Mouse (Mus musculus): ENCODE measurements around the gene Ttc33.

Gene Ttc33
- long read RNA-seq, experiment 1, transcript Ttc33-201 (5 exons, 1,832 nt) = major isoform, 45 of 62 reads
- long read RNA-seq, experiment 1, partial matches to known transcripts = 5 of 62 reads
- long read RNA-seq, experiment 1, other reads (novel, unspliced or antisense) = 7 of 62 reads
- long read RNA-seq, experiment 2, transcript Ttc33-202 (4 exons, 1,583 nt) = minor isoform, 7 of 49 reads
- long read RNA-seq, experiment 2, transcript Ttc33-201 (5 exons, 1,832 nt) = major isoform, 25 of 49 reads
- long read RNA-seq, experiment 2, partial matches to known transcripts = 4 of 49 reads
- long read RNA-seq, experiment 2, other reads (novel, unspliced or antisense) = 9 of 49 reads

DNA sequence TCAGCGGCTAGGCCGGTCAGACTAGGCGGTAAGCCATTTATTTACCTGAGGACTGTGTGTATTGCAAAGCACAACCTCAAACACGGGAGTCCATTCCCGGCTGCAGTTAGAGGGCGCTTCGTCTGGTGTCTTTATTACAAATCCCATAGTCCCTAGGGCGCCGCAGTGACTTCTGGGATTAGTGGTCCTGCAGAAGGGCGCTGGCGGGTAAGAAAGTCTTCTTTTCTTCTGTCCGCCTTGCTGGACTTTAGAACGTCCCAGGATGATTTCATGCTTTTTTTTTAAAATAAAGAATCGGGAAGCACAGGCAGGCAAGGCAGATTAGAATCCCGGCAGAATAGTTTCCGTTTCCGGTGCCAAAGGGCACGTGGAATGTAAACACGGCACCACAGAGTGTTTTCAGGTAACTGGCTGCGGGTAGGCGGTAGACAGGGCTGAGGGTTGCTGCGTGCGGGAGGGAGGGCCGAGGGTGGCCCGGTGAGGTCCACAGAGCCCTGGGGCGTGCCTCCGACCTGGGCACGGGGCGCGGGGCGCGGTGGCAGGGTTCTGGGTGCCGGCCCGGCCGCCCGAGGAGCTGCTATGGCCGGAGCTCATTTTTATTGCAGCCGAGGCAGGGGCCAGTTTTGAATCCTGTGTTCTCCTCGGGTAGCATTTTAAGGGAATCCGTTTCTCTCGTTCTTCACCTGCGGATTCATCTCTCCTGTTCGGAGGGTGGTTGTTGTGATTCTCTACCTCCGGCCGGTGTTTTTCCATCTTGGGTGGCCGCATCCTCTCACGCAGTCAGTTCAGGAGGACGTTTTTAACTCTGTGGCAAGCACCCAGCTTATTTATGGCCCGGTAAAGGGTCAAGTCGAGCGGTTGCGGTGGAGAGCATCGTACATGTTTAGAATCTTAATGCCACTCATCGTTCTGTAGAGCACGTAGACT is at the start of gene Ttc33:
TSS of gene Ttc33 (plus strand) at position 160 of the 927 bp plus-strand sequence.
- intact Hi-C loops (cut with DNase I) = loop anchor here (10.0 kb wide), 1 partner anchor 71 kb away; the partner anchor contains the start of gene Rpl37

DNA sequence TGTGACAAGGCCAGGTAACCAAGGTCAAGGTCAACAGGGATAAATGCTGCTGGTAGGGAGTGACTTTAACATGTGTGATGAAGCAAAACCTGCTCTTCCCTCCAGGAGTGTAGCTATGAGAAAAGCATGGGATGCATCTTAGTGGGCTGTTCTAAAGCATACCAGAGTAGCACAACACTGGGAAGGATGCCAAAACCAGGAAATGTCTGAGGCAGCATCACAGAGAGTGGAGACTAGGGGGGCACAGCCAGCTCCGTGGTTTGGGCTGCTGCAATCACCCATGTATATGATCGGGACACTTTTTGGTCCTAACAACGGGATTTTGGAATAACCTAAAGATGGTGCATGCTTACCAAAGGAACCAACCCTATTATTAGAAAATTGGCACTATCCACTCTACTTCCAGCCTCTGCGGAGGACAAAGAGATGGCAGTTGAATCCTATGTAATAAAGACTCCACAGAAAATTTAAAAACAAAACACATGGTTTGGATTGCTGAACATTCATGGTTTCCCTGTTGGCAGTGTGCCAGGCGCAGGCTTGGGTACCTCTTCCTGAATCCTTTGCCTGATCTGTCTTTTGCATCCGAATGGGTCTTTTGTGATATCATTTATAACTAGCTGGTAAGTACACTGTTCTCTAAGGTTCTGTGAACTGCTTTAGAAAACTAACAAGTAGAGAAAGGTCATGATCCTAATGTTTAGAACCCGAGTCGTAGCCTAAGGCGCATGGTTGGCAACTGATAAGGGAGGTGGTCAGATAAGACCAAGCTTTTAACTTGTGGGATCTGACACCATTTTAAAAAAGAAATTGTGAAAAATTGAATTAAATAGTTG is 47.1 kb upstream of the Ttc33 start:
- intact Hi-C loops (cut with DNase I) = no loop called here

DNA sequence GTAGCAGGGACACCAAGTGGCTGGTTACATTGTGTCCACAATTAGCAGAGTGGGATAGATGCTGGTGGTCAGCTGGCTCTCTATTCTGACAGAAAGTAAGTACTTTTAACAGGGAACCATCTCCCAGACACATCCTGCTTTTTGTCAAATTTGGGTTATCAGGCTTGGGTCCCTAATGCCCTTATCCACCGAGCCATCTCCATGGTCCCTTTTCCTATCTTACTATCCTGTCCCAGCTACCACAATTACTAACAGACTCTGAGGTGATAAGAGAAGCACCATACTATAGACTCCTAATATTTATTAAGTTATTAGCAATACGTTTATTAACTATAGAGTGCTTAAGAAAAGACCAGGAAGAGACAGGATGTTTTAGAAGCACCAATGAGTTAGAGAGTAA is 46.0 kb upstream of the Ttc33 start:
- intact Hi-C loops (cut with DNase I) = no loop called here

DNA sequence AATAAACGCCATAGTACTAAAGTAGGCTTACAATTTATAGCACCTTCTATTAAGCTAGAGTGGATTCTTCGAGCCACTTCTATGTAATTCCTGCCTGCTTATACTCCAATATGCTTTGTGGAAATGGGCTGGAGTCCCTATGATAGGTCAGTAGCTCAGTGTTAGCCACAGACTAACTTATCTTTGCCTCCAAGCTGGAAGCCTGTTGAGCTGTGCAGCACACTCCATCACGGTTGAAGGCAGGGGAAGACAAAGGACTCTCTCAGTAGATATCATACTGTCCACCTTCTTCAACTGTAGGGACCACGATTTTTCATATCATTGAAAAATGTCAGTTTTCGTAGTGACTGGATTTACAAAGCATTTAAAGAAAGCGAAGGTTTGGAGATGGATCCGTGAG is 45.5 kb upstream of the Ttc33 start:
- intact Hi-C loops (cut with DNase I) = no loop called here

DNA sequence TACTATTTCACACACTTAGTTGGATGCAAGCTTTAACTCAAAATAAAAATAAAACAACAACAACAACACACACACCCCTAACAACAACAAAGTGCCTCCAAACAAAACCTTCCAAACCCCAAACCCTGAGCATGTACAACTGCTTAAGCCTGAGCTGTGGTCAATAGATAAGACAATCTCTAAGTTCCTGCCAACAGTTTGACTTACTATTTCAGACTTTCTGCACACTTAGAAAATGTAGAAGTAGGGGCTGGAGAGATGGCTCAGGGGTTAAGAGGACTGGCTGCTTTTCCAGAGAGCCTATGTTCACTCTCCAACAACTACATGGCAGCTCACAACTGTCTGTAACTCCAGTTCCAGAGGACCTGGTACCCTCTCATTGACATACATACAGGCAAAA is 45.0 kb upstream of the Ttc33 start:
- intact Hi-C loops (cut with DNase I) = no loop called here

DNA sequence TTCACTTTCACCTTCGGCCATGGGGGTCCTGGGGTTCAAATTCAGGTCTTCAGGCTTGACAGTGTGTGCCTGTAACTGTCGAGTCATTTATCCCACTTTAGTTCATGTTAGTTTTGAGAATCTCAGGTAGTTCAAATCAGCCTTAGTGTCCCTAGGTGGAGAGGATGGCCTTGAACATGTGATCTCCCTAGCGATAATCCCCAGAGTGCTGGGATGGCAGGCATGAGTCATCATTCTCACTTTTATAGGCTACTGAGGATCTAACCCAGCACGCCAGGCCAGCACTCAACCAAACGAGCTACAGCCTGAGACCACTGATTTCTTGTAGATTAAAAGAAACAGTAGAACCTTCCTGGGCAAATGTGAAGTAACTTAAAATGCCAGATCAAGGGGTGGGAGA is 43.3 kb upstream of the Ttc33 start:
- intact Hi-C loops (cut with DNase I) = no loop called here

DNA sequence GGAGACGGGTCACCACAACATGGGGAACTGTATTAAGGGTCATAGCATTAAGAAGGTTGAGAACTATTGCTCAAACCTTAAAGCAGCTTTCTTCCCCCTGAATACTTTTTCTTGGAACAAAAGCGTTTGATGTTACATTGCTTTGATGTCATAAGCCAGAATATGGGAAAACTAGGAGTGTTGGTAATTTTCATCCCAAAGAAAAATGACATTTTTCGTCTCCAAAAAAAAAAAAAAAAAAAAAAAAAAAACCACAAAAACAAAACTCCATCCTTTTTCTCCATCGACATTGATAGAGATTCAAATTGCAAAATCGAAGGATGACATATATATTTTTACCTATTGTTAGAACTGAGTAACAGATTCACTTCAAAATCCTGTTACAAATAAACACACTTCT is 42.6 kb upstream of the Ttc33 start:
- intact Hi-C loops (cut with DNase I) = no loop called here

DNA sequence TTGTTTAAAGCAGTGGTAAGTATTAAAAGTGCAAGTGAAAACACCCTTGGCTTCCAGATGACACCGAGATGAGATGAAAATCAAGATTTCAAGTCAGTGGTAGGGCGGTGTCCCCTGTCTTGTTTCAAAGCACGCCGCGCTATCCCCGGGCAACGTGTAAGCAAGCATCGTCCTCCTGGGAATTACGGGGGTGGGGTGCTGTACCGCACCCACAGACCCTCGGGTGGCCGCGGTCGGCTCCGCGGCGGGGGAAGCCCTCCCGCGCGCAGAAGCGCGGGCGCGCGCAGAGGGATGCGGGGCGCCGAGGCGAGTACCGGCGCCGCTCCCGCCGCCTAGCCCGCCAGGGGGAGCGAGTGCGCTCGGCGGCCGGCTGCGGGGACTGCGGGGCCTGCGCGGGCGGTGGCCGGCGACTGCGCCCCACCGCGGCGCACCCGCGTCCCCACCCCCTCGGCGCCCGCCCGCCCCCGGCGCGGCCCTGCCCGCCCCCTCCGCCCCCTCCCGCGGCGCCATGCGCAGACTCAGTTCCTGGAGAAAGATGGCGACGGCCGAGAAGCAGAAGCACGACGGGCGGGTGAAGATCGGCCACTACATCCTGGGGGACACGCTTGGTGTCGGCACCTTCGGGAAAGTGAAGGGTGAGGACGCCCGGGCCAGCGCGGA is 41.8 kb upstream of the Ttc33 start, which contains the start of gene Prkaa1:
TSS of gene Prkaa1 (plus strand) at position 501 of the 660 bp plus-strand sequence.
- intact Hi-C loops (cut with DNase I) = no loop called here

DNA sequence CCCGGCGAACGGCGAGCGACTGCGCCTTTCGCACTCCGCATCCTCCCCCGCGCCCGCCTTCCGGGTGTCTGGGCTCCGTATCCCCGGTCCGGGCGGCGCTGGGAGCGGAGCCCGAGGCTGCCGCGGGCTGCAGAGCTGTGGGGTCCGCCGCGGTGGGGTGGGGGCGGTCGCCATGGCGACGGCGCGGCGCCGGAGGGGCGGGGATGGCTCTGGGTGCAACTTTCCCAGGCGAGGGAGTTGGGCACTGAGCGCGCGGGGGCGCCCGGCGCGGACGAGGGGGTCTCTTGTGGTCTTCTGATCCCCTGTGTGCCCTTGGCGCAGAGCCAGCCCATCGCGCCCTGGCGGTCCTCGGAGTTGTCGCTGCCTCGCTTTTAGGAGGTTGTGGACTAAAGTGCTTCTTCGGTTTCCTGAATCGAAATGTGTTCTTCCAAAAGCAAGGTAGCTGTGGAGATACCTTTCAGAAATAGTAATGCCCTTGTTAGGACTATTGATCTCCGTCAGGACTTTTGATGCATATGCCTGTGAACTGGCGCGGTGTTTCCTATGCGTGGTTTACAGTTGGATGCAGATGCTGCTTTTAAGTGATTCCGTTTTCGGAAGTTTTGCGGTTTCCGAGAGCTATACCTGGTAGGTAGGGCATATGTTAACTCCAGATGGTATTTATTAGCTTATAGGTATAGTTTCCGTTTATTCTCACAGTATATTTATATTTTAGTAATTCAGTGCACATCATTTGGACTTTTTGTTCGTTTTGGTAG is 41.1 kb upstream of the Ttc33 start:
- intact Hi-C loops (cut with DNase I) = no loop called here

DNA sequence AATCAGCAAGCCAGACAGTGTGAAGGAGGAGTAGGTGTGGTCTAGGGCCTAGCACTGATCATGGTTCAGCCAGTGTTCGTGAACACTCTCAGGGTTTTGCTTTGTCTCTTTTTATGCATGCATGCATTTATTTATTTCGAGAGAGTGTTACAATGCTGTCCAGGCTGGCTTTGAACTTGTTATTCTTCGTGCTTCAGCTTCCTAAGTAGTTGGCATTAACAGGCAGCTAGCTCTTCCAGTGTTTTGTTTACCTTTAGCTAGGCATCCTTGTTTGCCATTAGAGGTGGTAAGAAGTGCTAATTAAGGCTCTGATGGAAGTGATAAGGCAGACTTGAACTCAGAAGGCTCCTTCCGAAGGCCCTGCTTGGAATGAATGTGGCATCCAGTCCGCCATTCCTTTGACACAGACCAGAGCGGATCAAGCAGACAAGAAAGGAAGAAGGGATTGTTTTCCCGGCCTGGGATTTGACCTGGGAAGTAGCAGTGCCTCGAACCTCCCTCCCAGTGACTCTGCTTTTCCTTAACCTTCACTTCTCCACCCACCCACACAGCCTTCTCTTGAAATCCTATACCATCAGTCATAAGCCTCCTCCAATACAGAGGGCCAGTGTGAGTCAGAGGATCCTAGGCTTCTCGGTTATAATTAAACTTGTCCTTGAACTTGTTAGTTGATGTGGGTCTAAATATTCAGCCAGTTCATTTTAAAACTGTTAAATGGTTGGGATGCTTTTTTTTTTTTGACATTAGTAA is 40.0 kb upstream of the Ttc33 start:
- intact Hi-C loops (cut with DNase I) = loop anchor here (5.0 kb wide), 1 partner anchor 37 kb away; no protein-coding TSS in a partner anchor

DNA sequence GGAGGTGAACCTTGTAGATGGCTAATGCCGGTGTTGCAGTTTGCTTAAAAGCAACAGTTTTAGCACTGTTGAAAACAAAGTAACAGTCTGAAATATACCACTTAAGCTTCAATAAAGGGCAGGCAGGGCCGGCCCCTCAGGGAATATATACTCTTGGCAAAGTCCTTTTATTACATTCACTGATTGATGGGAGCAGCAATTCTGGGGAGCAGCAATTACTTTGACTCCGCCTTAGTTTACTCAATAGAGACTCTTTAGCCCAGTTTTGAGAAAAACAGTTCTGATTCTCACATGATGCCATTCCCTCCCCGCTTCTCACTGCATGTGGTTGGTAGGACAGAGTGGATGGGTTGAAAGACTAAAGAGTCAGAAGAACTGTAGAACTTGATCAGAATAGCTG is 36.1 kb upstream of the Ttc33 start:
- intact Hi-C loops (cut with DNase I) = loop anchor here (5.0 kb wide), 1 partner anchor 33 kb away; no protein-coding TSS in a partner anchor

DNA sequence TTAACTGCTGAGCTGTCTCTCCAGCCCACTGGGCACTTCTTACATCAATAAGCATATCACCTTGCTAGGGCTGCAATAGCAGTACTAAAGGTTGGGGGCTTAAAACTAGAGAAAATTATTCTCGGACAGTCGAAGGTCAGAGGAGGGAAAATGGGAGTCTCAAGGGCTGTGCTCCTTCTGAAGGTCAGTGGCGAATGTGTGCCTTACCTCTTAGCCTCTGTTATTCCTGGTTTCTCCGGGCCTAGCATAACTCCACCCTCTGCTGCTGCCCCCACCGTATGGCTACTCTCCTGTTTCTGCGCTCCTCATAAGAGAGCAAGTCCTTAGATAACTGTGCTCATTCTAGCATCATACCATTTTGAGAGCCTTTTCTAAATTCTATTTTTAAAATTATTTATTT is 33.2 kb upstream of the Ttc33 start:
- intact Hi-C loops (cut with DNase I) = no loop called here

DNA sequence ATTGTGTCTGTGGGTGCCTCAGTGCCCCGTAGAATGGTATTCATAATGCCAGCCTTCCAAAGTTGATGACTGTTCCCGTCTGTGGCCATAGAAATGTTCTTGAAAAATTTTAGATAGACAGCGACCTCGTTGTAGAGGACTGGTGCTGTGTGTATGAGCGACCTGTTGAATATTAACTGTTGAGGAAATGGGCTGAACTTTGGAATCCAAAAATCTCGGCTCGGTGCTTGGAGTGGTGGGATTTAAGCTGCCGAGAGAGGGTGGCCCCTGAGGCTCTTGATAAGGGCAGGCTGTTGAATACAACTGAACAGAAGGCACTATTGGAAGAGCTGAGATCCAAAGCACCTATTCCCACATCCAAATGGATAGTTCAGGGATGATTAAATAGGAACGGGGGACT is 30.7 kb upstream of the Ttc33 start:
- intact Hi-C loops (cut with DNase I) = no loop called here

DNA sequence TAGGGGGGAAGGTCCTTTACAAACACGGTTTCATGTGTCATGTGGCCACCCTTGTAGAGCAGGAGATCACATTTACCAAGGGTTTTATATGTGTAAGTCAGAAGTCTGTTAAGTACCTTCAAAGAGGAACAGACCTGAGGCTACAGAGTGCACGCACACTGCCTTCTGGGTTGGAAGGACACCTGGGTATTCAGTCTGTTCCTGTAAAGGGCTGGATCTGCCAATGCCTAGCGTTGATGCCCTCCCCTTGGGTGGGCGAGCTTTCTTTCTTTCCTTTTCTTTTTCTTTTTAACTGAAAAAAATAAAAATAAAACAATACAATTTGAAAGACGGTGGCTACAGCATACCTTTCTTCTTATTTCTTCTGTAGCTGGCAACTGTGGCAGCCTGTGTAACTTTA is 30.2 kb upstream of the Ttc33 start:
- intact Hi-C loops (cut with DNase I) = no loop called here

DNA sequence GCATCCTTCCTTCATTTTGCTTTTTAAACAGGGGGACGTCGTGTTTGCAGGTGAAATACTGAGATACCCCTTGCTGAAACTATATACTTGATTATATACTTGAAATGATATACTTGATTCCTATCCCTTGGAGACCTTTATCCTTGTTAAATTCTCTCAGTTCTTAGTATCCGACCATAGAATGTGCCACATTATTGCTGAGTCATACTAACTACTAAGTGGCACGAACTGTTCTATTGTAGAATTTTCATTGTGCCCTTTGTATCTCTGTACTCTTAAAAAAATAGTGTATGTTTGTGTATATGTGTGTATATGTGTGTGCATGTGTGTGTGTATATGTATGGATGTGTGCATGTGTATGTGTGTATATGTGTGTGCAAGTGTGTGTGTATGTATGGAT is 29.0 kb upstream of the Ttc33 start:
- intact Hi-C loops (cut with DNase I) = no loop called here

DNA sequence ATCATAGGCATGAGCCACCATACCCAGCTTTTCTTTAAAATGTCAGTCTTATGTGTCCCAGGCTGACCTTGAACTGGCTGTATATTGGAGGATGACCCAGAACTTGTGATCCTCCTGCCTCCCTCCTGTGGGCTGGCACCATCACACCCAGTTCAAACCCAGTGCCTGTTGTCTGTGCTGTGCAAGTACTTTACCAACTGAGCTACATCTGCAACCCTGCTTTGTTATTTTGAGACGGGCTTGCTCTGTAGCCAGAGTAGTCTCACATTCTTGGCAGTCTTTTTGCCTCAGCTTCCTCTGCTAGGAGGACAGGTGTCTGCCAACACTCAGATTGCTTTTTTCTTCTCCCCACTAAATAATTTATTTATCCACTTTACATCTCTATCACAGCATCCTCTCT is 27.9 kb upstream of the Ttc33 start:
- intact Hi-C loops (cut with DNase I) = no loop called here

DNA sequence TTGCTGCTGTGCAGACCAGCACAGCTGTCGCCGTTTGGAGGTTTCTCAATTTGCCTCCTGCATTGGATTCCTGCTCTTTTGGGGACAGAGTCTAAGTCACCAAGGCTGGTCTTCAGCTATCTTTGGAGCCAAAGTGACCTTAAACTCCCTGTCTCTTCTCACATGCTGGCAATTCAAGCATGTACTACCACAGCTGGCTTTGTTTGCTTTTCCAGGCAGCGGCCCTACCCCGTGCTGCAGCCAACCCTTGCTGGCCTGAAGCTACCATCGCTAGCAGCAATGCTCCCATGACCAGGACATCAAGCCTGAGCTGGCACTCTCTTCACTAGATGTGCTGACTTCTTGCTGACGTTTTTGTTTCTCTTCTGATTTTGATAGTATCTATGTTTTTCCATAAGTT is 26.5 kb upstream of the Ttc33 start:
- intact Hi-C loops (cut with DNase I) = no loop called here

DNA sequence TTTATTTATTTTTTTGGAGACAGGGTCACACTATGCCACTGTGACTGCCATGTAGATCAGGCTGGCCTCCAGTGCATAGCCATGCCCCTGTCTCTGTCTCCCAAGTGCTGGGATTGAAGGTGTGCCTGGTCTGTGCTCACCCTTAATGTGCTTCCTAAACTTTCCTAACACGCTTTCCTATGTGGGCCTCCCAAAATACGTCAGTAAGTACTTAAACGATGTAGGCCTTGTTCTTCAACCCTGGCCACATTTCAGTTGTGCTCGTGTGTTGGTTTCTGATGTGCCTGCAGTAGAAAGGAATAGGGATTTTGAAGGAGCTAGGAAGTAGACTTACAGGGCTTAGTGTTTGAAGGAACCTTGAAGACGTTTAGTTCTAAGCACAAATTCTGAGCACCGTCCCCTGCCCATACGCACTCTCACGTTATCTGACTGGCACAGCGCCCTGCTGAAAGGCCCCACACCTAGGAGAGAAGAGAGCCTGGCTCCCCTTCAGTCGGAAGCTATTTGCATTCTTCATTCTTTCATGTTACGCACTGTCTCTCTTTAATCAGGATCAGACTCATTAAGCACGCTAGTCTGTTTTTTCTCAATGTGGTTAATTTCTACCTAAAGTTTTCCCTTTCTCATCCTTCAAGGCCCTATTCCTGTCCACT is 20.1 kb upstream of the Ttc33 start:
- intact Hi-C loops (cut with DNase I) = no loop called here
